Mouse (Mus musculus): Measurements from ENCODE around the gene Slfn9. TPM values are rescaled to one million over a fixed set of nuclear protein-coding genes. Genes with fewer than 3 reads are reported as not detected.

Gene Slfn9
- polyA plus RNA-seq, 1 experiment from 2014 or later = 5.7 TPM

GRCm38 (mm10) chr11:82956925-82957324 is 34.7 kb downstream of the Slfn9 start:
- H3K4me3 ChIP-seq (replicated peaks) = no peak overlapping the region
- no peak for ATAC-seq (ENCODE audit: insufficient read depth)
- H3K4me2 ChIP-seq = no peak overlapping the region
- H3K36me3 ChIP-seq (replicated peaks) = no peaks in the 10 kb centered on the region
- no peaks in the 10 kb centered on the region for H3K9me3 ChIP-seq (replicated peaks)
- H3K27ac ChIP-seq (replicated peaks) = no peak overlapping the region
- H3K27me3 ChIP-seq = peaks cover 42% of the 10 kb centered on the region
- WGBS (ENCODE audit: insufficient replicate concordance) = 30% methylated on average over 10 of the region's 10 CpGs
- no peak overlapping the region for H3K9ac ChIP-seq
- 0 out of 2 replicates have a peak, but pooled peaks cover 4% of the 10 kb centered on the region for H3K4me1 ChIP-seq (replicated peaks)

DNA sequence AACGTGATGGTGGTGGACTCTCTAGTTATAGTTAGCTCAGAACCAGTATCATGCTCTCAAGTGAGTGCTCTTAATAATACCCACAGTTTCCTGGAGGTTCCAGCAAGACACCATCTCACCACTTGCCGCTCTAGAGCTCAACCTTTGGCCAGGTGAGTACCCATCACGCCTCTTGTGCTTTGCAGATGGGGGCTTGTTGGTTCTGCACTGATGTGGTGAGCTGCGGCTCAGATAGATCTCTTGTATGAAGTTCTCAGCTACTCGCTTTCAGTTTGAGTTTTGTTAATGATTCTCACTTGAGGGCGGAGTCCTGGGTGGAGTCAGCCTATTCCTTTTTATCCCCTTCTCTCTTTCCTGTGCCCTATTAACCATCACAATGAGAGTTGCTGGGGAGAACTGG is 37.0 kb downstream of the Slfn9 start:
- no peak for ATAC-seq (ENCODE audit: insufficient read depth)
- 60% methylated on average over 6 of the region's 6 CpGs for WGBS (ENCODE audit: insufficient replicate concordance)

GRCm38 (mm10) chr11:82952612-82953542 is 38.8 kb downstream of the Slfn9 start:
- Histone ChIP-seq H3K4me2 (peak overlapping the region; percentile 48), H3K4me3 (replicated peaks) (peak overlapping the region; percentile 30), H3K9me3 (replicated peaks) (no peaks in the 10 kb centered on the region), H3K27ac (replicated peaks) (no peak overlapping the region), H3K36me3 (replicated peaks) (no peaks in the 10 kb centered on the region), H3K27me3 (peaks cover 71% of the 10 kb centered on the region), H3K4me1 (replicated peaks) (peaks cover 9% of the 10 kb centered on the region; the same call in 1 of the 2 replicates), H3K9ac (no peak overlapping the region)
- 28% methylated on average over 9 of the region's 9 CpGs for WGBS (ENCODE audit: insufficient replicate concordance)
- 0 out of 2 replicates have a peak, but pooled peaks have one; percentile 31 for ATAC-seq (ENCODE audit: insufficient read depth)

More for the DNA sequence above, 37.0 kb downstream of the Slfn9 start:
- H3K27me3 ChIP-seq = peaks cover 60% of the 10 kb centered on the region
- H3K27ac ChIP-seq (replicated peaks) = no peak overlapping the region
- H3K4me2 ChIP-seq = no peak overlapping the region
- no peak overlapping the region for H3K4me3 ChIP-seq (replicated peaks)
- no peaks in the 10 kb centered on the region for H3K9me3 ChIP-seq (replicated peaks)
- H3K9ac ChIP-seq = no peak overlapping the region
- peaks cover 9% of the 10 kb centered on the region; the same call in 1 of the 2 replicates for H3K4me1 ChIP-seq (replicated peaks)
- H3K36me3 ChIP-seq (replicated peaks) = no peaks in the 10 kb centered on the region

- Histone ChIP-seq H3K27me3 (peaks cover 74% of the 10 kb centered on the region), H3K4me2 (peak overlapping the region; percentile 48), H3K27ac (replicated peaks) (no peak overlapping the region), H3K36me3 (replicated peaks) (no peaks in the 10 kb centered on the region), H3K4me1 (replicated peaks) (peaks cover 9% of the 10 kb centered on the region; the same call in 1 of the 2 replicates), H3K9me3 (replicated peaks) (no peaks in the 10 kb centered on the region), H3K9ac (no peak overlapping the region), H3K4me3 (replicated peaks) (peak overlapping the region; percentile 30)
- ATAC-seq (ENCODE audit: insufficient read depth) = 0 out of 2 replicates have a peak, but pooled peaks have one; percentile 7
- 2% methylated on average over 28 of the region's 28 CpGs for WGBS (ENCODE audit: insufficient replicate concordance)
Observed at GRCm38 (mm10) chr11:82951865-82952611, 39.6 kb downstream of the Slfn9 start.

- Histone ChIP-seq H3K4me2 (peak within 1 kb of the TSS; percentile 48), H3K27me3 (peaks cover 69% of the 10 kb centered on the region), H3K4me3 (replicated peaks) (peak within 1 kb of the TSS; percentile 30), H3K4me1 (replicated peaks) (peaks cover 9% of the 10 kb centered on the region; the same call in 1 of the 2 replicates), H3K27ac (replicated peaks) (no peak within 1 kb of the TSS), H3K9ac (no peak within 1 kb of the TSS), H3K9me3 (replicated peaks) (no peaks in the 10 kb centered on the region), H3K36me3 (replicated peaks) (no peaks in the 10 kb centered on the region)
- WGBS (ENCODE audit: insufficient replicate concordance) = 11% methylated on average over 10 of the region's 10 CpGs
- no peak for ATAC-seq (ENCODE audit: insufficient read depth)
Observed at GRCm38 (mm10) chr11:82950736-82951481, 40.7 kb downstream of the Slfn9 start, which contains the start of gene Slfn5. Slfn5 (plus strand) TSS chr11:82951349.

- Histone ChIP-seq H3K4me3 (replicated peaks) (no peak overlapping the region), H3K4me1 (replicated peaks) (peaks cover 9% of the 10 kb centered on the region; the same call in 1 of the 2 replicates), H3K9me3 (replicated peaks) (no peaks in the 10 kb centered on the region), H3K27me3 (peaks cover 61% of the 10 kb centered on the region), H3K9ac (no peak overlapping the region), H3K36me3 (replicated peaks) (no peaks in the 10 kb centered on the region), H3K4me2 (no peak overlapping the region), H3K27ac (replicated peaks) (no peak overlapping the region)
- ATAC-seq (ENCODE audit: insufficient read depth) = no peak
- WGBS (ENCODE audit: insufficient replicate concordance) = 50% methylated on average over 9 of the region's 9 CpGs
Observed at GRCm38 (mm10) chr11:82949036-82949435, 42.6 kb downstream of the Slfn9 start.

DNA sequence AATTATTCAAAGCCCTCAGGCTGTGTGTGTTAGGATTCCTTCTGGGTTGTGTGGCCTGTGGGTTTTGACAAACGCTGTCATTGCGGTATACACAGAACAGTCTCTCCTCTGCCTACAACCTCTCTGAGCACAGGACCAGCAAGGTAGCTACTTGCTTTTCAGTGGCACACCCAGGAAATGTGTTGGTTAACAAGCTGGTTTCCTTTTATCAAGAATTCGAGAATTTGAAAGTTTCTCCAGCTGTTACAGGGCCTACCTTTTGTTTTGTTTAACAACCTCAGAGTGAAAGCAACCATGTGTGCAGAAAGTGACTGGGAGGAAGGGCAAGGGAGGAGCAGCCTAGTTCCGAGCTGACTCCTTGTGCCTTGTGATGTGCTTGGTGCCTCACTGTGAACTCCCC is 44.2 kb downstream of the Slfn9 start:
- WGBS (ENCODE audit: insufficient replicate concordance) = 48% methylated on average over 4 of the region's 4 CpGs
- H3K9ac ChIP-seq = no peak overlapping the region

DNA sequence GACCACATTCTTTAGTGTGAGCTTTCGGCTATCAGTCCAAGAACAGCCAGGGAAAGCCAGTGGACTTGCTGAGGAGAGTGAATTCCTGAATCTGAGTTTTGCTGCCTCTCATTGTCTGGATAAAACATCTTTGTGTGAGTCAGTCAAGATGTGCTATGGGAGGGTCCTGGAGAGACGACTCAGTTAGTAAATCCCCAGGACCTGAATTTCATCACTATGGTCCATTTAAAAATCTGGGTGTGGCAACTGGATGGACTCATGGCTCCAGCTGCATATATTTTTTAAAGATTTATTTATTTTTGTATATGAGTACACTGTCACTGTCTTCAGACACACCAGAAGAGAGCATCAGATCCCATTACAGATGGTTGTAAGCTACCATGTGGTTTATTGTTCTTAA is 46.0 kb downstream of the Slfn9 start:
- H3K4me2 ChIP-seq = no peak overlapping the region
- H3K9me3 ChIP-seq (replicated peaks) = no peaks in the 10 kb centered on the region
- no peak for ATAC-seq (ENCODE audit: insufficient read depth)
- no peak overlapping the region for H3K9ac ChIP-seq
- no peaks in the 10 kb centered on the region for H3K4me1 ChIP-seq (replicated peaks)
- no peaks in the 10 kb centered on the region for H3K36me3 ChIP-seq (replicated peaks)
- WGBS (ENCODE audit: insufficient replicate concordance) = 49% methylated on average over 2 of the region's 2 CpGs
- H3K4me3 ChIP-seq (replicated peaks) = no peak overlapping the region
- no peak overlapping the region for H3K27ac ChIP-seq (replicated peaks)
- peaks cover 46% of the 10 kb centered on the region for H3K27me3 ChIP-seq

More for the DNA sequence above, 44.2 kb downstream of the Slfn9 start:
- Histone ChIP-seq H3K4me1 (replicated peaks) (peaks cover 9% of the 10 kb centered on the region; the same call in 1 of the 2 replicates), H3K27me3 (peaks cover 53% of the 10 kb centered on the region), H3K27ac (replicated peaks) (no peak overlapping the region), H3K9me3 (replicated peaks) (no peaks in the 10 kb centered on the region), H3K4me2 (no peak overlapping the region), H3K4me3 (replicated peaks) (no peak overlapping the region), H3K36me3 (replicated peaks) (no peaks in the 10 kb centered on the region)
- ATAC-seq (ENCODE audit: insufficient read depth) = no peak

- Histone ChIP-seq H3K4me1 (replicated peaks) (no peaks in the 10 kb centered on the region), H3K36me3 (replicated peaks) (no peaks in the 10 kb centered on the region), H3K4me3 (replicated peaks) (no peak overlapping the region), H3K27me3 (peaks cover 31% of the 10 kb centered on the region), H3K9ac (no peak overlapping the region), H3K4me2 (no peak overlapping the region), H3K9me3 (replicated peaks) (no peaks in the 10 kb centered on the region), H3K27ac (replicated peaks) (no peak overlapping the region)
- 50% methylated on average over 6 of the region's 6 CpGs for WGBS (ENCODE audit: insufficient replicate concordance)
- ATAC-seq (ENCODE audit: insufficient read depth) = no peak
Observed at GRCm38 (mm10) chr11:82943336-82943735, 48.3 kb downstream of the Slfn9 start.

DNA sequence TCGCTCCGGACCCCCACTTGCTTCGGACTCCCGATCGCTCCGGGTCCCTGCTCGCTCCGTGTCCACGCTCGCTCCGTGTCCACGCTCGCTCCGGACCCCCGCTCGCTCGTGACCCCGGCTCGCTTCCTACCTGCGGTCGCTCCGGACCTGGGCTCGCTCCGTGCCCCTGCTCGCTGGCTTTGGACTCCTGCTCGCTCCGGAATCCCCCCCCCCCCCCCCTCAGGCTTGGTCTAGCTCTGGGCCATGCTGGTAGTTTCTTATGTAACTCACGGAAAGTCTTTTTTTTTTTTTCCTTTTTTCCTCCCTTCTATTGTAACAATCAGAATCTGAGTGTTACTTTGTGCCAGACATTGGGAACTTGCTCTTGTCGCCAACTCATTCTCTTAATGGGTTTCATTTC is 58.4 kb downstream of the Slfn9 start:
- peak overlapping the region; percentile 67 for H3K4me2 ChIP-seq
- H3K9ac ChIP-seq = no peak overlapping the region
- 1% methylated on average over 24 of the region's 29 CpGs for WGBS (ENCODE audit: insufficient replicate concordance)
- H3K9me3 ChIP-seq (replicated peaks) = no peaks in the 10 kb centered on the region
- H3K36me3 ChIP-seq (replicated peaks) = no peaks in the 10 kb centered on the region
- no peak for ATAC-seq (ENCODE audit: insufficient read depth)
- peaks cover 93% of the 10 kb centered on the region for H3K27me3 ChIP-seq
- no peak overlapping the region for H3K27ac ChIP-seq (replicated peaks)
- peaks cover 3% of the 10 kb centered on the region; the same call in 1 of the 2 replicates for H3K4me1 ChIP-seq (replicated peaks)
- peak overlapping the region; percentile 41 for H3K4me3 ChIP-seq (replicated peaks)

Data from liver, embryonic 15.5 days (tissue).